Mouse (Mus musculus): ENCODE results near the gene Fars2.

The Fars2 gene

GRCm38 (mm10) chr13:36285235-36285634, 168.0 kb downstream of the Fars2 start:
- DNase-seq (ENCODE audit: extremely low read depth, low read depth, low spot score), result no peak

GRCm38 (mm10) chr13:36293511-36293910, 176.3 kb downstream of the Fars2 start:
- no peak for DNase-seq (ENCODE audit: extremely low read depth, low read depth, low spot score)

GRCm38 (mm10) chr13:36294503-36294902, 177.3 kb downstream of the Fars2 start:
- DNase-seq (ENCODE audit: extremely low read depth, low read depth, low spot score), result no peak

GRCm38 (mm10) chr13:36295848-36296247, 178.6 kb downstream of the Fars2 start:
- DNase-seq (ENCODE audit: extremely low read depth, low read depth, low spot score), result peak; percentile 21

GRCm38 (mm10) chr13:36296574-36296973, 179.4 kb downstream of the Fars2 start:
- peak; percentile 23 for DNase-seq (ENCODE audit: extremely low read depth, low read depth, low spot score)

GRCm38 (mm10) chr13:36297950-36298781, 181.0 kb downstream of the Fars2 start:
- no peak for DNase-seq (ENCODE audit: extremely low read depth, low read depth, low spot score)

- DNase-seq (ENCODE audit: extremely low read depth, low read depth, low spot score), result no peak
Measured at GRCm38 (mm10) chr13:36298782-36299031, 181.5 kb downstream of the Fars2 start.

- no peak for DNase-seq (ENCODE audit: extremely low read depth, low read depth, low spot score)
Measured at GRCm38 (mm10) chr13:36302770-36303169, 185.6 kb downstream of the Fars2 start.

GRCm38 (mm10) chr13:36305306-36305705, 188.1 kb downstream of the Fars2 start:
- no peak for DNase-seq (ENCODE audit: extremely low read depth, low read depth, low spot score)

GRCm38 (mm10) chr13:36307386-36307785, 190.2 kb downstream of the Fars2 start:
- DNase-seq (ENCODE audit: extremely low read depth, low read depth, low spot score), result no peak

- no peak for DNase-seq (ENCODE audit: extremely low read depth, low read depth, low spot score)
Measured at GRCm38 (mm10) chr13:36309160-36309559, 191.9 kb downstream of the Fars2 start.

- DNase-seq (ENCODE audit: extremely low read depth, low read depth, low spot score), result peak; percentile 72
Measured at GRCm38 (mm10) chr13:36314218-36314617, 197.0 kb downstream of the Fars2 start.

GRCm38 (mm10) chr13:36314860-36315800, 197.9 kb downstream of the Fars2 start:
- DNase-seq (ENCODE audit: extremely low read depth, low read depth, low spot score), result no peak

- DNase-seq (ENCODE audit: extremely low read depth, low read depth, low spot score), result no peak
Measured at GRCm38 (mm10) chr13:36317824-36318223, 200.6 kb downstream of the Fars2 start.

- no peak for DNase-seq (ENCODE audit: extremely low read depth, low read depth, low spot score)
Measured at GRCm38 (mm10) chr13:36324624-36325023, 207.4 kb downstream of the Fars2 start.

GRCm38 (mm10) chr13:36326539-36326938, 209.3 kb downstream of the Fars2 start:
- DNase-seq (ENCODE audit: extremely low read depth, low read depth, low spot score), result no peak

- no peak for DNase-seq (ENCODE audit: extremely low read depth, low read depth, low spot score)
Measured at GRCm38 (mm10) chr13:36329871-36330270, 212.7 kb downstream of the Fars2 start.

- DNase-seq (ENCODE audit: extremely low read depth, low read depth, low spot score), result no peak
Measured at GRCm38 (mm10) chr13:36330542-36330941, 213.3 kb downstream of the Fars2 start.

GRCm38 (mm10) chr13:36334748-36335147, 217.5 kb downstream of the Fars2 start:
- DNase-seq (ENCODE audit: extremely low read depth, low read depth, low spot score), result no peak

- no peak for DNase-seq (ENCODE audit: extremely low read depth, low read depth, low spot score)
Measured at GRCm38 (mm10) chr13:36351529-36351928, 234.3 kb downstream of the Fars2 start.

GRCm38 (mm10) chr13:36357469-36357868, 240.3 kb downstream of the Fars2 start:
- no peak for DNase-seq (ENCODE audit: extremely low read depth, low read depth, low spot score)

- DNase-seq (ENCODE audit: extremely low read depth, low read depth, low spot score), result no peak
Measured at GRCm38 (mm10) chr13:36361419-36361818, 244.2 kb downstream of the Fars2 start.

Data from fat pad, adult 2 months (tissue).